13 mouse cellular contexts compared by ENCODE assay signal in the genomic region with DNA sequence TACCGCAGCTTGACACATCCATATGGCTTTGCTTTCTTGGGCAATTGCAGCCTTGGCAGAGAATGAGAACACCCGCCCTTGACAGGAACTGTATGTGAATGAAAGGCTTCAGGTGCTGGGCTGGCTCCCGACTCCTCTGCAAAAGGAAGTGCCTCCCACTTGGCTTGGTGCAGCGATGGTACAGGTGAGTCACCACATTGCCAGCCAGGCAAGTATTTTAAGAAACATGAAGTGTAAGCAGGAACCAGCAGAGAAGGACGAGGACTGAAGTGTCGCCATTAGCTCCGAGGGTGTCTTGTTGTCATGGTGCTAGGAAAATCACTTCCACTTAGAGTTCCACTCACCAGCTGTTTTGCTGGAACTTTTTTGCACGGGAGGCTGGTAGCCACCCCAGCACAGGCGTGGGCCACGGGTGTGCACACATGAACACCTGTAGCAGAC.
DNase-seq lines count a peak whose midpoint lies in the region; ATAC-seq lines count a peak whose summit lies in the region.
"Had no signal": no experiment of that assay in that cellular context is flagged by ENCODE, and none has a peak within 500 bp of the region (broad histone marks: within the 10 kb centered on the region; RNA-seq: fewer than 3 reads in every experiment).

No protein-coding gene starts in this region.

- H3K36me3 ChIP-seq in lung, embryonic 16.5 days (ENCODE audit: control insufficient read depth, insufficient read depth, low read length): no peaks in the 10 kb centered on the region
- no peaks in the 10 kb centered on the region for H3K36me3 ChIP-seq in midbrain, embryonic 15.5 days (replicated peaks)
- no peaks in the 10 kb centered on the region for H3K36me3 ChIP-seq in liver, embryonic 12.5 days
- H3K36me3 ChIP-seq: forebrain, embryonic 12.5 days had no signal

- H3K4me2 ChIP-seq in lung, embryonic 16.5 days (ENCODE audit: low read depth, low read length): no peak overlapping the region; the same call in 1 of the 2 replicates
- H3K4me2 ChIP-seq in midbrain, embryonic 15.5 days: no peak overlapping the region
- no peak overlapping the region for H3K4me2 ChIP-seq in liver, embryonic 12.5 days
- H3K4me2 ChIP-seq: forebrain, embryonic 12.5 days; lung, embryonic 14.5 days had no signal

- no peak overlapping the region for H3K4me3 ChIP-seq in lung, embryonic 16.5 days (ENCODE audit: low read length)
- no peak overlapping the region for H3K4me3 ChIP-seq in midbrain, embryonic 15.5 days
- H3K4me3 ChIP-seq in liver, embryonic 12.5 days: no peak overlapping the region
- H3K4me3 ChIP-seq: forebrain, embryonic 12.5 days; myocyte had no signal

- WGBS in lung, embryonic 16.5 days: 54% methylated on average over 10 of the region's 10 CpGs
- WGBS in midbrain, embryonic 15.5 days: 88% methylated on average over 10 of the region's 10 CpGs
- 66% methylated on average over 10 of the region's 10 CpGs for WGBS in liver, embryonic 12.5 days (ENCODE audit: insufficient replicate concordance)

- ATAC-seq in lung, embryonic 16.5 days (ENCODE audit: low read depth): peak; percentile 74
- ATAC-seq in midbrain, embryonic 15.5 days (replicated peaks): no peak
- no peak for ATAC-seq in granulocyte monocyte progenitor cell, adult 5-6 weeks (replicated peaks; ENCODE audit: poor library complexity, severe bottlenecking)
- no peak for ATAC-seq in liver, embryonic 12.5 days
- ATAC-seq: hindbrain, embryonic 16.5 days had no signal

- no peak overlapping the region for H3K9ac ChIP-seq in lung, embryonic 16.5 days (ENCODE audit: low read length)
- no peak overlapping the region for H3K9ac ChIP-seq in midbrain, embryonic 15.5 days
- no peak overlapping the region for H3K9ac ChIP-seq in liver, embryonic 12.5 days
- H3K9ac ChIP-seq: forebrain, embryonic 12.5 days; lung, embryonic 14.5 days had no signal

- H3K9me3 ChIP-seq in lung, embryonic 16.5 days (ENCODE audit: control insufficient read depth, low read length): no peaks in the 10 kb centered on the region
- no peaks in the 10 kb centered on the region for H3K9me3 ChIP-seq in midbrain, embryonic 15.5 days
- no peaks in the 10 kb centered on the region for H3K9me3 ChIP-seq in liver, embryonic 12.5 days (replicated peaks)
- H3K9me3 ChIP-seq: forebrain, embryonic 12.5 days had no signal

- H3K27me3 ChIP-seq in lung, embryonic 16.5 days (ENCODE audit: control insufficient read depth, insufficient read depth, low read depth, low read length): no peaks in the 10 kb centered on the region
- no peaks in the 10 kb centered on the region for H3K27me3 ChIP-seq in midbrain, embryonic 15.5 days (replicated peaks)
- no peaks in the 10 kb centered on the region for H3K27me3 ChIP-seq in liver, embryonic 12.5 days (replicated peaks)
- H3K27me3 ChIP-seq: forebrain, embryonic 12.5 days had no signal

- peaks cover 4% of the 10 kb centered on the region for H3K4me1 ChIP-seq in lung, embryonic 16.5 days (replicated peaks; ENCODE audit: control insufficient read depth, insufficient read depth, low read length)
- H3K4me1 ChIP-seq in midbrain, embryonic 15.5 days: no peaks in the 10 kb centered on the region
- H3K4me1 ChIP-seq in liver, embryonic 12.5 days: 0 out of 2 replicates have a peak, but pooled peaks cover 4% of the 10 kb centered on the region
- H3K4me1 ChIP-seq: forebrain, embryonic 12.5 days had no signal

- no peak overlapping the region for H3K27ac ChIP-seq in lung, embryonic 16.5 days (ENCODE audit: low read length)
- H3K27ac ChIP-seq in midbrain, embryonic 15.5 days: no peak overlapping the region
- no peak overlapping the region for H3K27ac ChIP-seq in liver, embryonic 12.5 days
- H3K27ac ChIP-seq: forebrain, embryonic 12.5 days had no signal

- DNase-seq in urinary bladder, postnatal 14 days (ENCODE audit: low spot score): peak; percentile 47
- no peak for DNase-seq in urinary bladder, postnatal 10 days (ENCODE audit: low spot score)
- DNase-seq in frontal cortex, postnatal 14 days (ENCODE audit: low spot score in 2 of 2): peak; percentile 33 to 54
- no peak for DNase-seq in adipocyte (ENCODE audit: low spot score)
- DNase-seq: kidney, postnatal 25 days; lung, embryonic 14.5 days had no signal

Comparison
In these comparisons a context has a peak if more than half of its experiments do, and no peak if none do; other contexts are left out.
1. DNase-seq: peak in urinary bladder, postnatal 14 days (single experiment) and frontal cortex, postnatal 14 days (2 of 2); none in urinary bladder, postnatal 10 days (single experiment) and adipocyte (single experiment).